Mouse (Mus musculus) neutrophil, adult 5-6 weeks (primary cell): ENCODE results near the gene Cdkl1. TPM values are rescaled to one million over a fixed set of nuclear protein-coding genes. Genes with fewer than 3 reads are reported as not detected.

ENCODE experiments used
- ATAC-seq: fragments of 151-379, 151-347 bp; 2 replicates; pipeline ENCODE4 v1.8.0; 2017; ENCODE audit warnings: mild to moderate bottlenecking, moderate TSS enrichment; ENCODE audit not compliant: insufficient number of reproducible peaks, poor library complexity, low FRiP score, severe bottlenecking; ENCODE audit errors: extremely low read depth
- total RNA-seq: library from RNA; stranded (forward); fragments of 200-1000 nt; gene quantifications from 2 replicates; pipeline ENCODE4 v1.2.3, GENCODE M21; 2017

Cdkl1 gene
- total RNA-seq, 1 experiment from 2014 or later: 18.6 TPM

DNA sequence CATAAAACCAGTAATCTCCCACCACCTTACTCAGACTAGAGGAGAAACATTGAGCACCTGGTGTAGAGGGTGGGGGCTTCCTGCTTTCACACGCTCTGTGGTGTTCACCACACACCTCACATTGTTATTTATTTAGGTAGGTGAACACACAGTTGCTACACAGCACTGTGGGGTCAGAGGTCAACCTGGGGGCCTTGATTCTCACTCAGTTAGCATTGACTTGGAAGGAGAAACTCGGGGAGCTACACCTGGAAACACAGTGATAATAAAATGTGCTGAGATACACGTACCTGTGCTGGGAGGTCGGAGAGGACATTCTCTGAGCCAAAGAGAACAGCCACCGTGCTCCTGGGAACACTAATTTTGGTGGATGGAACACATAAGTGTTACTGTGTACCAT, 2.7 kb downstream of the Cdkl1 start:
- no peak for ATAC-seq

- ATAC-seq: no peak
Observed at GRCm38 (mm10) chr12:69785471-69785870, 5.6 kb downstream of the Cdkl1 start.

DNA sequence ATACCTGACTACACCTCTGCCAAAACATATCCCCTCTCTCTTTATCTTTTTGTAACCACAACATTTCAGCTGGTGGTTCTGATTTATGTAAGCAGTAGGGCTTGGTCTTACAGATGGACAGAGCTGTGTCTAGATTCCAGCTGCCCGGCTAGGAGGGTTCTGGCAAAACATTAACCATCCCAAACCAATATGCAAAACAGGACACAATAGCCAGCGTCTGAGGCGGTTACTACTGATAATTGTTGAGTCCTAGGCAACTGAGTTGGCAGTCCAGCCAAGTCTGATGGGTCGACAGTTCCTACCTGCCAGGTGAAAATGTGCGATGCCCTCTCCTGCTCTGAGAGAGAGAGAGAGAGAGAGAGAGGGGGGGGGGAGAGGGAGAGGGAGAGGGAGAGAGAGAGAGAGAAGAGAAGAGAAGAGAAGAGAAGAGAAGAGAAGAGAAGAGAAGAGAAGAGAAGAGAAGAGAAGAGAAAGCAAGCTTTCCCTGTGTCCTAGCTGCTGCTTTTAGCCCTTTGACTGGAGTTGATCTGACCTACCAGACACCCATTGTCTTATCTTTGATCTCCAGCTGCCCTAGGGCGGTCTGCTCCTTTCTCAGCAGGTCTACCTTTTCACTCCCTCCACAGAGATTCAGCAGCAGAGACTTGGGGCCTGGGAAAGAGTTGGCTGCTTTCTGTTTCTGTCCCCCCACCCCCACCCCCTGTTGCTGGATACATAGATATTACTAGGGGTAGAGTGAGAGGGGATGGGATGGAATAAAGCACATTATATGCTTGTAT, 7.6 kb downstream of the Cdkl1 start:
- ATAC-seq: no peak

- no peak for ATAC-seq
Observed at GRCm38 (mm10) chr12:69781935-69782650, 9.0 kb downstream of the Cdkl1 start.

GRCm38 (mm10) chr12:69781480-69781879, 9.6 kb downstream of the Cdkl1 start:
- no peak for ATAC-seq

DNA sequence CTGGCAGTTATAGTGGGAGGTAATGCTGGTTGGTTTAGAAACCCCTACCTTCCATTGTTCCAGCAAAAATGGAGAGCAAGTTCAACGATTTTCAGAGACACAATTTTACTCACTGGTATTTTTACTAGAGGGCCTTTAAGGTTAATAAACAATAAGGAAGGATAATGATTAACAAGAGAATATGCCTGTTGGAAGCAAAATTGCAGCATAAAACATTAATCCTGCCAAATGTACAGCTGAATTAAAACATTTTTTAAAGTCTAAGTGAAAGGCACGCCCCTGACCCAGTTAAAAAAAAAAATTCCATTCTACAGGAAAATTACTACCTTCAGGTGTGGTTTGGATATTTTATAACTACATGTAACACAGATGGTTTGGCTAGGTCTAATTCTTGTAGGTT, 13.1 kb downstream of the Cdkl1 start:
- ATAC-seq: no peak

GRCm38 (mm10) chr12:69777341-69777730, 13.7 kb downstream of the Cdkl1 start:
- ATAC-seq: no peak

DNA sequence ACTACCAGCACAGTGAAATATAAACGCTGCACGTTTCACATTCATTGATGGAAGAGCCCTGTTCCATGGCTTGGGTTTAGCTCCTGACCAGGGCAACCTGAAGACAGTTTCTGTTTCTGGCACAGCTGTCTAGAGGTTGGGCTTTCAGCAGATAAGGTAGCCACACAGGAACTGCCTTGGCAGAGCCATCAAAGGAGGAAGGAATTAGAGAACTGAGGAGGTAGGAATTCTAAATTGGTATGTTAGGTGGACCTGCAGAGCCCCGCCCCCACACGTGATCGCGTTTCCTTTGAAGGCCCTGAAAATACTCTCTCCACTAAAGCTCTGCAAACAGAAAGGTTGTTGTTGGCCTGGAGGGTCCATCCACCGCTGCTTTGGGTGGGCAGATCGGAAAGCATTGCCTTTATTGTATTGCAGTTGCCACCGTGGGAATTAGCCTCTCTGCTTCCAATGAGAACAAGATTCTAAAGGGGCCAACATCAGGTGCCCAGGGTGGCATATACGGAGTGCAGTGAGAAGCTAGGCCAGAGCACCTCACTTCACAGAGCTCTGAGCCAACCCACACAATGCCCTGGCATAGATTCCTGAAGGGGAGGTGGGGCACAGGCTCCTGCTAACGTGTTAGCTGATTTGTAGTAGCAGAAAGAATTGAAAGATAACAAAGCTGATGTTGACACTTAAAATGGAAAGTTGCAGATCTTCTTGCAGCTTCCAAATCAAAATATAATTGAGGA, 14.3 kb downstream of the Cdkl1 start:
- ATAC-seq: no peak

- no peak for ATAC-seq
Observed at GRCm38 (mm10) chr12:69768841-69769240, 22.2 kb downstream of the Cdkl1 start.

DNA sequence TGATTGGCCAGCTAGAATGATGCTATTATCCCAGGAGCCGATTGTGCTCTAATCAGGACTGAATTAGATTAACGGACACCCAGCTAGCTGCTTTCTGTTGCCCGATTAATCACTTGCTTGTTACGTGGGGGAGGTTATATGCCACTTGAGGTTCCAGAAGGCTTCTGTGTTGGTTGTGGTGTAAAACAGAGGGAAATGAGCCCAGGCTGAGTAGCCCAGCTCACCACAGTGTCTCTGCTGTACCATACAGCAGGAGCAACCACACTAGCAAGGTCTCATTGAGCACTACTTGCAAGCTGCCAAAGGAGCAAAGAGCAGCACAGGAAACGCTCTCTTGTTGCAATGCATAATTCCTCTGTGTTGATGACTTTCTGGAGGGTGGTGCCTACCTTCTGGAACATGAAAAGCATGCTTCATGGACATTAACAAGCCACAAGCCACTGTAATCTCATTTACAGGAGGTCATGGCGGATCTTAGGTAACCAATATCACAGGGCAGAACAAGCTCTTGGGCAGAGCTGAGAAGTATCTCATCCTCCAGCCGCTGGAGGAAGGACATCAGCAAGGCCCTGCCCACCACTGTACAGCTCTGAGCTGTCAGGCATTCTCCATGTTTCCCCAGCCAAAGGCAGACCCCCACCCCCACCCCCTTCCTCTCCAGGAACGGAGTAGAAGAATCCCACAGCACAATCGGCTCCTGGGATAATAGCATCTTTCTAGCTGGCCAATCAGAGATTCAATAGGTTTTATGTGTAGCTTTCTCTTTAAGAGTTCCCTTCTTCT, 23.4 kb downstream of the Cdkl1 start:
- ATAC-seq: no peak

DNA sequence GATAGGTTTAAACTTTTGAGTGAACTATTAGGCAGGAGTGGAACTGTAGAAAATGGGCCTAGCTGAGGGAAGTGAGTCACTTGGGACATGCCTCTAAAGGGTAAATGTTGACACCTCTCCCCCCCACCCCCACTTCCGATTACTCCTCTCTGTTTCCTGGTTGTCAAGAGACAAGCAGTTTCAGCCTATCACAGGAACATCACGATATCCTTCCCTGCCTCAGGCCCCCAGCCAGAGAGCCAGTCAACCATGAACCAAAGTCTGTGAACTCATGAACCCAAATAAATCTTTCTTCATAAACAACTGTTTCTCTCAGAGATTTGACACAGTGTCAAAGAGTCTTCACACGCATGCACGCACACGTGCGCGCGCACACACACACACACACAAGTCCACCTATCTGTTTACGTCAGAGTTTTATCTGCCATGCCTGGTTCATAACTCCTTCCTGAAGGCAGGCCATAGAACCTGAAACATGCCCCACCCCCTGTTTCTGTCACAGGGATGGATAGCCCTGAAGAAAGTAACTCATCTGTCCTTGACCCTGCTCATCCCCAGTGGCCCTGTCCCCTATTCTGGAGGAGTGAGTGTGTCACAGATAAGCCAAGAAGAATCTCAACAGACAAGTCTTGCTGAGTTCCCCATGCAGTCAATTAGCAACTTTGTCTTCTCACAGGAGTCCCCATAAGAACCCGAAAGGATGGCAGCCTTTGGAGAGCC, 24.7 kb downstream of the Cdkl1 start:
- ATAC-seq: peak; percentile 55

DNA sequence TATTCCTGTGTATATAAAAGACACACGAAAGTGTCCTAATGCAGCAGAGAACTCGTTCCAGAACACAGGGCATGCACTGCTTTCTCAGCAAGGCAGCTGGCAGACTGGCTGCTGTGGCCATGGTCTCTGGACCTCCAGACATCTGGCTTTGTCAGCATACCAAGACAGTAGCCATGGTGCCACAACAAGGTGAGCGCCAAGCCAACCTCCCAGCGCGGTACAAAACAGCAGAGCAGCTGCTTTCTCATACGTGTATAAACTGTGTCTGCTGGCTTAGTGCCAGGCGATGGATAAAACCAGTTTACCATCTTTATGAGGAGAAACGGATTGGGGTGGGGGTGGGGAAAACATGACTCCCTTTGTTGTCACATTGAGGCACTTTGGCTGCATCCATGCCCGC, 25.5 kb downstream of the Cdkl1 start:
- no peak for ATAC-seq

GRCm38 (mm10) chr12:69761603-69762002, 29.5 kb downstream of the Cdkl1 start:
- ATAC-seq: no peak

DNA sequence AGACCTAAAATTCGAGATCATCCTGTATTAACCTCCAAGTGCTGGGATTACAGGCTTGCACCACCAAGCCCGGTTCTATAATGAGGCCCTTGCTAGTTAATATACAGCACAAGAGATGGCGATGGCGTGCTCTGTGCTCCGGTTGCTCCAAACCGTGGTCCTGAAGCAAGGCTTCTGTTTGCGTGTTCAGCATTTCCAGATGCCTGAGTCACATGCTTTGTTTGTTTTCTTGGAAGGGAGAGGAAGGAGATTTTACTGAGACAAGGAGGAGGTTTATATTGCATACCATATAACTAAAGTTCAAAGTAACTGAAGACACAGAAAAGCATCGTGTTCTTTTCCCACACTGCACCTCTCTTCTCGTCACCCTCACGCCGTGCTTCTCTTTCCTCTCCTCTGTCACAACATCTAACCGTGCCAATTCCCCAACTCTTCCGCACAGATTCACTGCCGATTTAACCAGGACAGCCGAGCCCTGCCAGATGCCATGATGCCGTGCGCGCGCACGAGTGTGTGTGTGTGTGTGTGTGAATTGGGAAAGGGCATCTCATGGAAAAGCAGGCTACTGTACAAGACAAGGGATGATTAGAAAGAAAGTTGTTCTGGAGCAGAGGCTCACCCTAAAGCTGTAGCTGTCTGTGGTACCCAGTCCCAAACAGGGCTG, 30.2 kb downstream of the Cdkl1 start:
- ATAC-seq: no peak

GRCm38 (mm10) chr12:69760014-69760413, 31.1 kb downstream of the Cdkl1 start:
- no peak for ATAC-seq

GRCm38 (mm10) chr12:69759267-69759885, 31.7 kb downstream of the Cdkl1 start:
- no peak for ATAC-seq
